Mouse (Mus musculus) spleen, adult 2 months (tissue): ENCODE results near the gene Ubr2.

Source experiments
- CTCF ChIP-seq: fragments of 200-500 bp; IDR thresholded peaks from 2 replicates; pipeline ENCODE4 v1.5.1; 2011; ENCODE audit warnings: mild to moderate bottlenecking, inconsistent platforms; ENCODE audit not compliant: insufficient read depth, insufficient read length, insufficient replicate concordance; ENCODE audit errors: extremely low read depth
- POLR2A ChIP-seq: fragments of 200-500 bp; IDR thresholded peaks from 2 replicates; pipeline ENCODE4 v1.6.1; 2011; ENCODE audit warnings: low read depth, low read length, inconsistent platforms

DNA sequence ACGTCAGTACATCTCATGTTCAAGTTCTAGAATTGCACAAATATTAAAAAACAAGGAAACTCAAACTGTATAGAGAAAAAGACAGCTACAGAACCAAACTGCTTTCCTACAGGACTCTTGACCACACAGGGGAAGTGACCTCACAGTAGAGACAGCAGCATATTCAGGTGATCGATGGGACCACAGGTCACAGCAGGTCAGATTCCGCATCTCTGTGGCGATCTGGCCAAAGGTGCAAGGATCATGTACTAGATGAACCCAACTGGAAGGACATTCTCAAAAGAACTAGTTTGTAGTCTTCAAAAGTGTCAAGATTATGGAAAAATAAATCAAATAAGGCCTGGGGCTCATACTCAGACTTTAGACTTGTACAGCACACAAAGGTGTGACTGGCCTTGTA is 11.5 kb downstream of the Ubr2 start:
- TF ChIP-seq POLR2A (no peak), CTCF (no peak)
